Mouse (Mus musculus) skeletal muscle tissue, adult 2 months (tissue): ENCODE results near the gene Slc25a39.

ENCODE experiments used
- DNase-seq: peaks from one replicate; pipeline ENCODE4 v3.0.0-alpha.2; 2012; ENCODE audit warnings: low read depth, low spot score

Slc25a39 gene

GRCm38 (mm10) chr11:102407834-102408215 is at the start of gene Slc25a39:
Gene Slc25a39 (minus strand): TSS chr11:102407946.
- DNase-seq = no peak

- no peak for DNase-seq
These were observed 48.1 kb upstream of the Slc25a39 start for GRCm38 (mm10) chr11:102455740-102456396.

GRCm38 (mm10) chr11:102453131-102453530 is 45.4 kb upstream of the Slc25a39 start:
- DNase-seq = no peak

GRCm38 (mm10) chr11:102449043-102450008 is 41.6 kb upstream of the Slc25a39 start:
- no peak for DNase-seq

GRCm38 (mm10) chr11:102448327-102448726 is 40.6 kb upstream of the Slc25a39 start:
- DNase-seq = no peak

GRCm38 (mm10) chr11:102447497-102447896 is 39.8 kb upstream of the Slc25a39 start, which contains the start of gene Fam171a2:
Gene Fam171a2 (minus strand): TSS chr11:102447682.
- no peak for DNase-seq

- DNase-seq = no peak
These were observed 39.1 kb upstream of the Slc25a39 start for GRCm38 (mm10) chr11:102446581-102447461.

GRCm38 (mm10) chr11:102445891-102446361 is 38.2 kb upstream of the Slc25a39 start:
- DNase-seq = no peak

GRCm38 (mm10) chr11:102445264-102445890 is 37.6 kb upstream of the Slc25a39 start:
- DNase-seq = no peak

GRCm38 (mm10) chr11:102444781-102445180 is 37.0 kb upstream of the Slc25a39 start:
- DNase-seq = no peak

GRCm38 (mm10) chr11:102444321-102444720 is 36.6 kb upstream of the Slc25a39 start:
- no peak for DNase-seq

- no peak for DNase-seq
These were observed 36.0 kb upstream of the Slc25a39 start for GRCm38 (mm10) chr11:102443740-102444139.

GRCm38 (mm10) chr11:102442089-102442488 is 34.3 kb upstream of the Slc25a39 start:
- no peak for DNase-seq

GRCm38 (mm10) chr11:102441434-102441833 is 33.7 kb upstream of the Slc25a39 start:
- no peak for DNase-seq

GRCm38 (mm10) chr11:102440255-102440654 is 32.5 kb upstream of the Slc25a39 start:
- DNase-seq = no peak

GRCm38 (mm10) chr11:102439093-102440082 is 31.6 kb upstream of the Slc25a39 start:
- DNase-seq = no peak

GRCm38 (mm10) chr11:102438212-102439092 is 30.7 kb upstream of the Slc25a39 start:
- DNase-seq = no peak

GRCm38 (mm10) chr11:102437120-102438061 is 29.6 kb upstream of the Slc25a39 start:
- no peak for DNase-seq
